Mouse (Mus musculus) left cerebral cortex, adult 9 months (tissue): Measurements from ENCODE around the gene Nacc2.
A peak's percentile ranks its signal among the peaks of the same experiment; 100 is the strongest.

Experiments used
- DNase-seq, 2 experiments: peaks; one replicate each; pipeline ENCODE4 v3.0.0; 2022; ENCODE audit warnings: low spot score in 2 of 2

Gene Nacc2

DNA sequence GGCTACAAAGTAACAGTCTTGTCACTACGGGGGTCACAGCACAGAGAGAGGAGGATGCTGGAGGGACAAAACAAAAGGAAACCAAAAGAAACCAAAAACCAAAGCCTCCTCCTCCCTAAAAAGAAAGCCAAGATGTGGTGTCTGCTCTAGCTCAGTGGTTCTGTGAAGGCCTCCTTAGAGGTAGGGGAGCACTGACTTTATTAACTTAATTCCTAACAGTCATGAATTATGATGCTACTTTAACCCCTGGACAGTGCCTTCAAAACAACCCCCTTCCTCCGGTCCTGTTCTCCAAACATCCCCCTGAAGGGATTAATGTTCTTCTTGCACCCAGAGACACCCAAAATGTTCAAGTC is 67.3 kb downstream of the Nacc2 start:
- DNase-seq, result no peak

- DNase-seq, result peak in 1 of 2 experiments; percentile 60
Observed at GRCm38 (mm10) chr2:26055046-26055746, 67.8 kb downstream of the Nacc2 start.

DNA sequence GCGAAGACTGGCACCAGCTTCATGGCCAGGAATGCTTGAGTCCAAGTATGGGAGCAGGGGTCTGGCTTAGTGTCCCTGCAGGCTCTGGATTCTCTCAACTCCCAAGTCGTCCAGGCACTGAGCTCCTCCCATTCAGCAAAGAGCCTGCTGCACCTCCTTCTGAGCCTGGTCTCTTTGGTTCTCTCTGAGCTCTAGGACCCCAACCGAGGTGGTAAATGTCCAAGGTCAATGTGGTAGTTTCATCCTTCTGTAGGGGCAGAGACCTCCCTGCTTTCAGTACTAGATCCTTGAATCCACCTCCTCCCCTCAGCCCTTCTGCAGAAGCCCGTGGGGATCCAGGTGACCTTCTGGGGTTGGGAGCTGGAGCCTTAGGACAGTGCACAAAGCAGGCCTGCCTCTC is 70.2 kb downstream of the Nacc2 start:
- no peak for DNase-seq

DNA sequence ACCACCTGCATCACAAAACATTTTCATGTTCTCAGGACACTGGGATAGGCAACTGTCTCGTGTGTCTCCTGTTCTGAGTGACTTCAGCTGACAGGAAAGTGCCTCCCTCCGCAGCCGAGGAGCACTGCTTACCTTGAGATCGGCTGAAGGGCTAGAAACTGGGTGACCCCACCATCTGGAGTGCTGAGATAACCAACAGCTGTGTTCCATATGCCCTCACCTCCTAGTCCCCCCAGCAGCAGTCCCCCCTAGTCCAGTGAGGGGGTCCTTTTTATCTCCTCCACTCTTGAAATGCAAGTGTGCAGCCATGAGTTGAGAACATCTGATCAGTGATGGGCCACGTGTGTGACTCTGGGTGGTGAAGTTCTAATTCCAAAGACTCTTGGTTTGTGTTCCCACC is 74.2 kb downstream of the Nacc2 start:
- no peak for DNase-seq

DNA sequence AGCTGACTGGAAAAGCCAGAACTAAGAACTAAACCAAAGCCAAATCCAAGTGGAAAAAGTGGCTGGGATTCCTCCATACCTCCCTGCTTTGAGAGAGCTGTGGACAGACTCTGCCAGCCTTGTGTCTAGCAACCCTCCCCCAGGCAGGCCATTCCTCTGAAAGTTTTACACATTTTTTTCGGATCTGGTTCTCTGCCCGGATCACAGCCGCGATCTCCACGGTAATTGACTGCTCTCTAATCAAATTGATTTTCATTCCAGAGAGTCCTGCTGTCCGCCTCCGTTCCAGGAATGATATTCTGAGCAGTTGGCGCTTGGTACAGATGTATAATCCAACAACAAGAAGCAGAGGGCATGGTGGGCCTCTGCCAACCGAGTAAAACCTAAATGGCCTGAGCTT is 78.8 kb downstream of the Nacc2 start:
- DNase-seq, result no peak

- no peak for DNase-seq
Observed at GRCm38 (mm10) chr2:26042603-26043002, 80.4 kb downstream of the Nacc2 start.

- DNase-seq, result no peak
Observed at GRCm38 (mm10) chr2:26041163-26041810, 81.7 kb downstream of the Nacc2 start.

DNA sequence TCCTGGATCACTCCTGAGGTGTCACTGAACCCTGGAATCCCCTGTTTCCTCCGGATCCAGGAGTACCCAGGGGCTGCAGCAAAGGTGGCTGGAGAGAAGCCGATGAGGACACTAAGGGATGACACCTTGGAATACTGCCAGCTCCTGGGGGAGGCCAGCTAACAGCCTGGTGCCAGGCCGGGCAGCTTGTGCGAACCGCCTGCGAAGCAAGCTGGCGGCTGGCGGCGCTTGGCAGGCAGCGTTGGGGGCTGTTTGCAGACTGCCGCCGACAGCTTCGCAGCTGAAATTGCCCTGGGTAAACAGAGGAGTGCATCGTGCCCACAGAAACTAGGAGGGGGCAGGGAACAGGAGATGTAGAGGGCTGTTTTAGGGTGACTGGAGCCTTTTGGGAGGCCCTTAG is 83.1 kb downstream of the Nacc2 start:
- peak in 1 of 2 experiments; percentile 45 for DNase-seq

GRCm38 (mm10) chr2:26037386-26037785 is 85.6 kb downstream of the Nacc2 start:
- no peak for DNase-seq

- DNase-seq, result no peak
Observed at GRCm38 (mm10) chr2:26034344-26035050, 88.5 kb downstream of the Nacc2 start.

DNA sequence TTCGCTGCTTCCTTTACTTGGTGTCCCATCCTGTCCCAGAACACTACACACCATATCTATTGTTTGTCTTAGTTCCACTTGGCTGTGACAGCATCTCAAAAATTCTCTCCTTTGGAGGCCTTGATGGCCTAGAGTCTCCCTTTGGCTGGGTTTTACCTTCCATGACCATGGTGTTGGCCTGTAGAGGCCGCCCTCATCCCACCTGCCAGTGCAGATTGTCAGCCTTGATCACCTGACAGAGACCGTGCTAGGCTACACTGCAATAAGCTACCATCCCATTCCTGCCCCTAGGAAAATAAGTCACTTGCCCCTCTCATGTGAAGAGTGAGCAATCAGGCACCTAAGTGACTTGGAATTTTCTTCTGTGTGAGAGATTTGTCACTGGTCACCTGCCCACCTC is 92.7 kb downstream of the Nacc2 start:
- no peak for DNase-seq

DNA sequence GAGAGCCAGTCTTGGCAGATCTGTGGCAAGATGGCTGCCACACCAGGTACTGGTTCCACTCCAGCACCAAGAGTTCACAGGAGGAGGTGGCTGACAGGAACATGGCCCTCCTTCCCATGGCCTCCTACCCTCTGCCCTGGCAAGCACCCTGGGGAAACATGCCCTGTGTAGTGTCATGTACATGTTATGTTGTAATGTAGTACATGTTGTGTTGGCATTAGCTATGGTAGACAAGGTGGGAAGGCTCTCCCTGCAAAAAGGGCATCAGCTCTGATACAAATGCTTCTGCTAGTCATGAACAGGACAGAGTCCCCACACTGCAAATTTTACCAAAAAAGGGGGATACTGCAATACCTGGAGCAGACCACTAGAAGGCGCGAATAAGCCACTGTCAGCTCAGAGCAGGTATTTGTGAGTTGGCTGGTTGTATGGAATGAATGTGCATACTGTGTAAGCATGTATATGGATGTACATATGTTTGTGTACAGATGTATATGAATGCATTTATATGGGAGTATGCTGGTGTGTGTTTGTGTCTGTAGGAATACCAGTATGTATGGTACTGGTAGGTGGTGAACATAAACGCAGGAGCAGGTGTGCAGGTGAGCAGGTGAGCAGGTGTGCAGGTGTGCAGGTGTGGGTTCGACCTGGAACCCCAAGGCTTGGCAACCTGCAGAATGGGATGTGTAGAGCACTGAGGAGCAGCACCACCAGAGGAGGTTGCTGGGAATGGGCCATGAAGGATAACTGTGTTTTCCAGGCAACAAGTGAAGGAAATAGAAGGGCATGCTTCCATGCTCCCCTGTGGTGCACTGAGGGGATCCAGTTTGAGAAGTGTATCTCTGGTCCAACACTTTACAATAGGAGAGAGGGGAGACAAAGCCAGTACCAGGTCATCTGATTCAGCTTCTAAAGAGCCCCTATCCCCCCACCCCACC is 98.6 kb downstream of the Nacc2 start:
- peak in 1 of 2 experiments; percentile 52 for DNase-seq

DNA sequence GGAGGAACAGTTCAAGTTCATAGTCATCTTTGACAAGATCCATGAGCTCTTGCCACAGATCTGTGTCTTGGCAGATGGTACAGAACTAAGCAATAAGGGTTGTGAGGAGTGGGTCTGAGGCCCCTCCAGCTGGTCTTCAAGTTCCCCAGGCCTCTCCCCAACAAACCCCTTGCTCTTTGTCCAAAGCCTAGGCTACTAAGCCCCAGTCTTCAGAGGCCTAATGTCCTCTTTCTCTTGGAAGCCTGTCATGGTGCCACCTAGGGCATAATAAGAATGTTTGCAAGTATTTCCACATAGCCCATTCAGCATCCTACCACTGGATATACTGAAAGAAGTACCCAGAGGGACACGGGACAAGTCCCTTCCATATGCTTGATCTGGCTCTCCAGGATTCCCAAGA is 100.4 kb downstream of the Nacc2 start:
- DNase-seq, result no peak

GRCm38 (mm10) chr2:26022258-26022565 is 100.8 kb downstream of the Nacc2 start:
- DNase-seq, result no peak

- peak; percentile 90 for DNase-seq
Observed at GRCm38 (mm10) chr2:26021561-26022257, 101.3 kb downstream of the Nacc2 start, which contains the start of gene Ubac1. Gene Ubac1, minus strand, starts transcription at chr2:26021747.

DNA sequence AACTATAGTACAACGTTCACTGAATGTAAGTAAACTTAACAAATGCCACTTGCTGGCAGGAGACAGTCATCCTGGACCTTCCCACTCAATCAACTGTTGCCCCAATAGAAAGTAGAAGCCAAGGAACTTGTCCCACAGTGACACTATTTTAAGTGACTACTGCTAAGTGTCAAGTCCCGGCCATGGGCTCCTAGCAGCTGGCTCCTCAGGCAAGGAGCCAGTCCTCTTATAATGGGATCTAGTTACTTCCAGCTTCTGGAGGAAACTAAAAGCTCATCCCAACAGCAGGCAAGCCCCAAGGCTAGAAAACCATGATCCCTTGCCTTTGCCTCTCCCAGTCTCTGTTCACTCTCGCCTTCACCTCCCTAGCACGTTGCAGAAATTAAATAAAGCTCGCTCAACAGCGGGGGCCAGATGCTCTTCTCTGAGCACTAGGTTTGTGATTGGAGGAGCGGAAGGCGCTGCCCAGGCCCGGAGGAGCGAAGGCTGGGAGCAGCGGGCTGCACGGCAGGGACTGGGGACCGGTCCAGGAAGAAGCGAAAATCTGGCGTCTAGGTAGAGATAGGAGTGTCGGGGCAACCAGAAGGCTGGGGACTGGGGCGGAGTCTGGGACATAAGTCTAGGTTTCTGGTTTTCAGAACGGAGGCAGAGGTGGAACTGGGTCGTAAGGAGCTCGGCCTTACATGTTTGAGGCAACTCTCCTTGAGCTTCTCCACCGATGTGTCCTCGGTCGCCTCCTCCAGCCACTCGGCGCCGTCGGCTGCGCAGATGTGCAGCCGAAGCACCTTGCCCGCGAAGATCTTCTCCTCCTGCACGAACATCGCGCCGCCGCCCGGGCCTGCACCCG is 102.1 kb downstream of the Nacc2 start:
- DNase-seq, result peak in 1 of 2 experiments; percentile 51

DNA sequence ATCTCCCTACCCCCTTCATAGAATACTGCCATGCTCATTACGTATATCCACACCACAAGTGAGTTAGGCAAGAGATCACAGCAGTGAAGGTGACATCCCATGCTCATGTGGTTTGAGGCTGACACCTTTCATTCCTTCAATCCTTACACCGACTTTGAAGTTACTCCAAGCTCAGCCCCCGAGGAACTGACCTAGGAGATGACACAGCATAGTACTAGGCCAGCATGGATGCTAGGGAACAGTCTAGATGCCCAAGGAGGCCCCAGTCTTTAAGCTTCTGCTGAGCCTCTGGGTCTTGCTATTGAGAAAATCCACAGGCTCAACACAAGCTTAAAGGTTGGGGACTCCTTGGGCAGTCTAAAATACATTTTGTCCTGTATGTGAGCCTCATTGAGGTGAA is 103.1 kb downstream of the Nacc2 start:
- DNase-seq, result no peak

DNA sequence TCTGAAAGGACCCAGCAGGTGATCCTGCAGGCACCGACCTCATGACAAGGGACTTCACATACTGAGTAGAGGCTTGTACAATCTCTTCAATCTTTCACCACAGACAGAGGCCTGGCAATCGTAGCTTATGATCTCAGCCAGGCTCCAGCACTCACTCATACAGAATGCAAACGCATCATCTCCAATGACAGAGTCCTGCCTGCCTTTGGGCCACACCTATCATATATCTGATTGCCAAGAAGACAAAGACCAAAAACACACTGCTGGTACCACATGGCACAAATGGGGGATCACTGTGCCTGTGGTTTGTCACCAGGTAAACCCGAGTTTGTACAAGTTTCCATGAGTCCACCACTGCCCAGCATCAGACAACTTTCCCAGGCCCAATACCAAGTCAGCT is 105.7 kb downstream of the Nacc2 start:
- DNase-seq, result no peak

DNA sequence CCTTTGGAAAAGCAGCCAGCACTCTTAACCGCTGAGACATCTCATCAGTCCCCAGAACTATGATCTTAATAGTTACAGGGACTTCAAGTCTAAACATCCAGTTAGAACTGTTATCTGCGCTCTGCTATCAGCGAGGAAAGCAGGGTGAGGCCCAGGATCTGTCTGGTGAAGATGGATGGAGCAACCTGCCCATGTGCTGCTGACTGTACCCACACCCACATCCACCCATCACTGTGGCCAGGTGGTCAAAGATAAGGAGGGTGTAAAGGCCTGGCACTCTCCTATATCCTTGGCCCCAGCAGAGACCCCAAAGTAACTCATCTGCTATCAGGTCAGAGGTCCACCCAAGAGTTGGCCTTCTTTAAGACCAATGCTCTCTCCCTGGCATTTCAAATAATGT is 109.3 kb downstream of the Nacc2 start:
- no peak for DNase-seq

GRCm38 (mm10) chr2:26011420-26011819 is 111.6 kb downstream of the Nacc2 start:
- DNase-seq, result no peak
